Mouse (Mus musculus): Measurements from ENCODE around the gene Foxd2. TPM values are rescaled to one million over a fixed set of nuclear protein-coding genes. Genes with fewer than 3 reads are reported as not detected.

Gene Foxd2
- polyA plus RNA-seq, 1 experiment: 0.57 TPM

- H3K4me1 ChIP-seq (ENCODE audit: control insufficient read depth, insufficient read depth, low read length): peaks cover 1% of the 10 kb centered on the region; the same call in 1 of the 2 replicates
- no peak for TF ChIP-seq CTCF (IDR thresholded peaks at IDR 0.05; ENCODE audit: control insufficient read depth, insufficient read depth, low read length)
- TF ChIP-seq POLR2A (IDR thresholded peaks at IDR 0.05; ENCODE audit: borderline replicate concordance, control insufficient read depth, low read depth, low read length): no peak
- no peak overlapping the region for H3K4me3 ChIP-seq (replicated peaks; ENCODE audit: control insufficient read depth, low read depth, low read length)
- 1% methylated on average over 125 of the region's 125 CpGs for WGBS
- H3K27ac ChIP-seq (ENCODE audit: control insufficient read depth, insufficient read depth, low read depth, low read length, poor library complexity): no peak overlapping the region; the same call in 1 of the 2 replicates
These were observed 16.6 kb upstream of the Foxd2 start for GRCm38 (mm10) chr4:114924971-114925916.

GRCm38 (mm10) chr4:114917091-114917490 is 8.4 kb upstream of the Foxd2 start:
- Histone ChIP-seq H3K27ac (ENCODE audit: control insufficient read depth, insufficient read depth, low read depth, low read length, poor library complexity) (no peak overlapping the region), H3K4me1 (ENCODE audit: control insufficient read depth, insufficient read depth, low read length) (no peaks in the 10 kb centered on the region), H3K4me3 (replicated peaks; ENCODE audit: control insufficient read depth, low read depth, low read length) (no peak overlapping the region)
- WGBS: 52% methylated on average over 2 of the region's 2 CpGs
- TF ChIP-seq POLR2A (IDR thresholded peaks at IDR 0.05; ENCODE audit: borderline replicate concordance, control insufficient read depth, low read depth, low read length) (no peak), CTCF (IDR thresholded peaks at IDR 0.05; ENCODE audit: control insufficient read depth, insufficient read depth, low read length) (peak; percentile 58)

GRCm38 (mm10) chr4:114916056-114916455 is 7.4 kb upstream of the Foxd2 start:
- no peak overlapping the region for H3K27ac ChIP-seq (ENCODE audit: control insufficient read depth, insufficient read depth, low read depth, low read length, poor library complexity)
- 73% methylated on average over 4 of the region's 4 CpGs for WGBS
- no peaks in the 10 kb centered on the region for H3K4me1 ChIP-seq (ENCODE audit: control insufficient read depth, insufficient read depth, low read length)
- no peak overlapping the region for H3K4me3 ChIP-seq (replicated peaks; ENCODE audit: control insufficient read depth, low read depth, low read length)
- TF ChIP-seq POLR2A (IDR thresholded peaks at IDR 0.05; ENCODE audit: borderline replicate concordance, control insufficient read depth, low read depth, low read length) (no peak), CTCF (IDR thresholded peaks at IDR 0.05; ENCODE audit: control insufficient read depth, insufficient read depth, low read length) (no peak)

- WGBS: 60% methylated on average over 13 of the region's 13 CpGs
- H3K4me3 ChIP-seq (replicated peaks; ENCODE audit: control insufficient read depth, low read depth, low read length): no peak overlapping the region
- no peak overlapping the region for H3K27ac ChIP-seq (ENCODE audit: control insufficient read depth, insufficient read depth, low read depth, low read length, poor library complexity)
- TF ChIP-seq POLR2A (IDR thresholded peaks at IDR 0.05; ENCODE audit: borderline replicate concordance, control insufficient read depth, low read depth, low read length) (no peak), CTCF (IDR thresholded peaks at IDR 0.05; ENCODE audit: control insufficient read depth, insufficient read depth, low read length) (peak; percentile 38; the same call in 1 of the 2 replicates)
- H3K4me1 ChIP-seq (ENCODE audit: control insufficient read depth, insufficient read depth, low read length): no peaks in the 10 kb centered on the region; the same call in 1 of the 2 replicates
These were observed 4.9 kb upstream of the Foxd2 start for GRCm38 (mm10) chr4:114913594-114913962.

- TF ChIP-seq CTCF (IDR thresholded peaks at IDR 0.05; ENCODE audit: control insufficient read depth, insufficient read depth, low read length): no peak
- TF ChIP-seq POLR2A (IDR thresholded peaks at IDR 0.05; ENCODE audit: borderline replicate concordance, control insufficient read depth, low read depth, low read length): no peak
- H3K27ac ChIP-seq (ENCODE audit: control insufficient read depth, insufficient read depth, low read depth, low read length, poor library complexity): no peak overlapping the region
- no peaks in the 10 kb centered on the region; the same call in 1 of the 2 replicates for H3K4me1 ChIP-seq (ENCODE audit: control insufficient read depth, insufficient read depth, low read length)
- WGBS: 79% methylated on average over 35 of the region's 35 CpGs
- H3K4me3 ChIP-seq (replicated peaks; ENCODE audit: control insufficient read depth, low read depth, low read length): no peak overlapping the region
These were observed 4.3 kb upstream of the Foxd2 start for GRCm38 (mm10) chr4:114912705-114913593.

GRCm38 (mm10) chr4:114909602-114910484 is 1.2 kb upstream of the Foxd2 start:
- peak overlapping the region; percentile 18; the same call in 1 of the 2 replicates for H3K27ac ChIP-seq (ENCODE audit: control insufficient read depth, insufficient read depth, low read depth, low read length, poor library complexity)
- WGBS: 6% methylated on average over 20 of the region's 20 CpGs
- no peaks in the 10 kb centered on the region; the same call in 1 of the 2 replicates for H3K4me1 ChIP-seq (ENCODE audit: control insufficient read depth, insufficient read depth, low read length)
- H3K4me3 ChIP-seq (replicated peaks; ENCODE audit: control insufficient read depth, low read depth, low read length): peak overlapping the region; percentile 80
- TF ChIP-seq CTCF (IDR thresholded peaks at IDR 0.05; ENCODE audit: control insufficient read depth, insufficient read depth, low read length) (peak; percentile 74), POLR2A (IDR thresholded peaks at IDR 0.05; ENCODE audit: borderline replicate concordance, control insufficient read depth, low read depth, low read length) (no peak)

Measured in bone marrow, adult 2 months (tissue).